Comparison of ENCODE assay signal across 8 mouse cellular contexts in the genomic region with DNA sequence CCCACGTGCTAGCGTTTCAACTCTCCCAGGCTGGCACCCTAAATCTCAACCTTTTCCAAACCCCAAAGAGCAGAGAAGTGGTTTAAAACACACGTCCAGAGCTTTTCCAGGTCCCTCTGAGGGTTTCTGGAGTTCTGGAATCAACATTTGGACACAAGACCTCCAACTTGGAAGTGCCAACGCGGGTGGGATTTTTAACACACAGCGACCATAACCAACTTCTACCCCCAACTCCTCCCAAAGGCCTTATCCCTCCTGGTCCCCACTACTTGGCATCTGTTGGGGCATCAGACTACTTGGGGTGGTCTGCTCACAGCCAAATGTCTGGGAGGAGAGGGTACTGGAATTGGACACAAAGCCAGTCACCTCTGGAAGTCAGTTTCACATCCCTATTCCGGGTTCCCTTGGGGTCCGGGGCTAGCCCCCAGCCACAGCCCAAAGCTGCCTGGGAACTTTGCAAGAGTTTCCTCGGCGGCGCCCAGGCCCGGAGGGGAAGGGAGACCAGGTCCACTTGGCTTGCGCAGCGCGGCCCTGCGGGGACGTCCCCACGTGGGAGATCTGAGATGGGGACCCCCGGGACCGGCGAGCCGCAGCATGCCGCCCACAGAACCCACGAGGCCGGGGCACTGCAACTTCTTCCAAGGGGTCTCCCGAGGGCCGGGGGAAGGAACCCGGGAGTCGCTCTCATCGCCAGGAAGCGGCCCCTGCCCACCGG. TPM values are rescaled to one million over a fixed set of nuclear protein-coding genes. Genes with fewer than 3 reads are reported as not detected.
A peak's percentile ranks its signal among the peaks of the same experiment; 100 is the strongest.
DNase-seq lines count a peak whose midpoint lies in the region; ATAC-seq and TF ChIP-seq lines count a peak whose summit lies in the region.

No protein-coding gene starts in this region.

- no peak for TF ChIP-seq POLR2A in bone marrow, adult 2 months (IDR thresholded peaks at IDR 0.05; ENCODE audit: borderline replicate concordance, control insufficient read depth, low read depth, low read length)

- H3K4me1 ChIP-seq in bone marrow, adult 2 months (ENCODE audit: control insufficient read depth, insufficient read depth, low read length) = peaks cover 3% of the 10 kb centered on the region
- peaks cover 18% of the 10 kb centered on the region for H3K4me1 ChIP-seq in intestine, embryonic 15.5 days (replicated peaks)
- peaks cover 47% of the 10 kb centered on the region for H3K4me1 ChIP-seq in midbrain, embryonic 10.5 days
- H3K4me1 ChIP-seq in stomach, postnatal 0 days (replicated peaks; ENCODE audit: control insufficient read depth, insufficient read depth) = peaks cover 10% of the 10 kb centered on the region

- peak overlapping the region; percentile 97 for H3K9ac ChIP-seq in intestine, embryonic 15.5 days
- peak overlapping the region; percentile 96 for H3K9ac ChIP-seq in stomach, postnatal 0 days (ENCODE audit: low read length)

- H3K27me3 ChIP-seq in intestine, embryonic 15.5 days (replicated peaks) = no peaks in the 10 kb centered on the region
- H3K27me3 ChIP-seq in midbrain, embryonic 10.5 days (ENCODE audit: low read depth, poor library complexity, severe bottlenecking) = no peaks in the 10 kb centered on the region
- H3K27me3 ChIP-seq in stomach, postnatal 0 days (ENCODE audit: control insufficient read depth, insufficient read depth, low read length) = no peaks in the 10 kb centered on the region

- WGBS in bone marrow, adult 2 months = under 1% methylated on average over 32 of the region's 32 CpGs
- 1% methylated on average over 27 of the region's 32 CpGs for WGBS in intestine, embryonic 15.5 days
- WGBS in midbrain, embryonic 10.5 days = under 1% methylated on average over 32 of the region's 32 CpGs
- under 1% methylated on average over 25 of the region's 32 CpGs for WGBS in stomach, postnatal 0 days

- DNase-seq in right cerebral cortex, postnatal 14 days = peak; percentile 35
- no peak for DNase-seq in right cerebral cortex, postnatal 36 days (ENCODE audit: low spot score in 2 of 2)
- DNase-seq in gastrocnemius, adult 2 months = no peak
- peak; percentile 63 for DNase-seq in midbrain, embryonic 10.5 days (ENCODE audit: low spot score)
- peak; percentile 48 for DNase-seq in stomach, postnatal 0 days (ENCODE audit: low spot score)
- no peak for DNase-seq in yolk sac, embryonic 10.5 days (ENCODE audit: low spot score)

- intact Hi-C loops in gastrocnemius, adult 2 months (cut with DNase I) = no loop called here

- H3K4me3 ChIP-seq in bone marrow, adult 2 months (replicated peaks; ENCODE audit: control insufficient read depth, low read depth, low read length) = peak overlapping the region; percentile 66
- H3K4me3 ChIP-seq in gastrocnemius, adult 2 months = peak overlapping the region; percentile 89
- H3K4me3 ChIP-seq in intestine, embryonic 15.5 days (replicated peaks) = peak overlapping the region; percentile 84
- peak overlapping the region; percentile 99 for H3K4me3 ChIP-seq in midbrain, embryonic 10.5 days
- H3K4me3 ChIP-seq in stomach, postnatal 0 days (ENCODE audit: low read depth, low read length) = peak overlapping the region; percentile 89

- no peak for TF ChIP-seq EP300 in stomach, postnatal 0 days (optimal IDR thresholded peaks at IDR 0.05)

- no peak for TF ChIP-seq CTCF in bone marrow, adult 2 months (IDR thresholded peaks at IDR 0.05; ENCODE audit: control insufficient read depth, insufficient read depth, low read length)
- TF ChIP-seq CTCF in gastrocnemius, adult 2 months (IDR thresholded peaks at IDR 0.05) = no peak
- no peak for TF ChIP-seq CTCF in stomach, postnatal 0 days (IDR thresholded peaks at IDR 0.05; ENCODE audit: low read depth)

- peaks cover 14% of the 10 kb centered on the region for H3K36me3 ChIP-seq in intestine, embryonic 15.5 days
- peaks cover 36% of the 10 kb centered on the region for H3K36me3 ChIP-seq in midbrain, embryonic 10.5 days
- H3K36me3 ChIP-seq in stomach, postnatal 0 days (ENCODE audit: control insufficient read depth, insufficient read depth, low read length) = peaks cover 7% of the 10 kb centered on the region

- H3K27ac ChIP-seq in bone marrow, adult 2 months (ENCODE audit: control insufficient read depth, insufficient read depth, low read depth, low read length, poor library complexity) = peak overlapping the region; percentile 91
- H3K27ac ChIP-seq in gastrocnemius, adult 2 months = peak overlapping the region; percentile 86
- peak overlapping the region; percentile 96 for H3K27ac ChIP-seq in intestine, embryonic 15.5 days
- H3K27ac ChIP-seq in midbrain, embryonic 10.5 days (replicated peaks) = peak overlapping the region; percentile 100
- H3K27ac ChIP-seq in stomach, postnatal 0 days (replicated peaks) = peak overlapping the region; percentile 98

- 0 out of 2 replicates have a peak, but pooled peaks have one; percentile 1 for ATAC-seq in intestine, embryonic 15.5 days
- ATAC-seq in stomach, postnatal 0 days (ENCODE audit: low FRiP score, low TSS enrichment) = peak; percentile 11

- no peaks in the 10 kb centered on the region for H3K9me3 ChIP-seq in intestine, embryonic 15.5 days
- no peaks in the 10 kb centered on the region for H3K9me3 ChIP-seq in midbrain, embryonic 10.5 days (replicated peaks)
- no peaks in the 10 kb centered on the region for H3K9me3 ChIP-seq in stomach, postnatal 0 days (ENCODE audit: control insufficient read depth, low read length)

- H3K4me2 ChIP-seq in intestine, embryonic 15.5 days (replicated peaks) = peak overlapping the region; percentile 91
- H3K4me2 ChIP-seq in stomach, postnatal 0 days (replicated peaks; ENCODE audit: low read depth) = peak overlapping the region; percentile 88

RNA-seq across cellular contexts. Expression of a gene that starts 9.7 kb away (rescaled TPM):
- 35.9 and 43.9 TPM in 2 replicates for polyA plus RNA-seq in bone marrow, adult 2 months (2011; ENCODE audit: insufficient read depth, insufficient read length, low replicate concordance, missing spikeins)
- total RNA-seq in gastrocnemius, adult 2 months (2021) = 100 to 1,000 TPM; 140 to 141 TPM
- 69.0 and 118 TPM in 2 replicates for polyA plus RNA-seq in intestine, embryonic 15.5 days (2015; fragmentation: Nextera tagmentation; extraction: Ambion mirVana)
- 61.6 and 64.3 TPM in 2 replicates for polyA plus RNA-seq in midbrain, embryonic 10.5 days (2016; fragmentation: Nextera tagmentation; extraction: Ambion mirVana)
- polyA plus RNA-seq in stomach, postnatal 0 days (2015; fragmentation: Nextera tagmentation; extraction: Ambion mirVana) = 57.6 and 81.6 TPM in 2 replicates

RNA-seq across cellular contexts. Expression of a gene that starts 25.3 kb away (rescaled TPM):
- polyA plus RNA-seq in bone marrow, adult 2 months (2011; ENCODE audit: insufficient read depth, insufficient read length, low replicate concordance, missing spikeins) = 3.1 and 6.3 TPM in 2 replicates
- 1 to 10 TPM; 6.2 to 8.7 TPM for total RNA-seq in gastrocnemius, adult 2 months (2021)
- 13.4 and 15.5 TPM in 2 replicates for polyA plus RNA-seq in intestine, embryonic 15.5 days (2015; fragmentation: Nextera tagmentation; extraction: Ambion mirVana)
- polyA plus RNA-seq in midbrain, embryonic 10.5 days (2016; fragmentation: Nextera tagmentation; extraction: Ambion mirVana) = 27.8 and 30.2 TPM in 2 replicates
- polyA plus RNA-seq in stomach, postnatal 0 days (2015; fragmentation: Nextera tagmentation; extraction: Ambion mirVana) = 6.4 and 6.9 TPM in 2 replicates

RNA-seq across cellular contexts. Expression of a gene that starts 25.4 kb away (rescaled TPM):
- 7.1 and 10.3 TPM in 2 replicates for polyA plus RNA-seq in bone marrow, adult 2 months (2011; ENCODE audit: insufficient read depth, insufficient read length, low replicate concordance, missing spikeins)
- total RNA-seq in gastrocnemius, adult 2 months (2021) = 1 to 10 TPM; 2.7 to 3.4 TPM
- 8.0 and 10.3 TPM in 2 replicates for polyA plus RNA-seq in intestine, embryonic 15.5 days (2015; fragmentation: Nextera tagmentation; extraction: Ambion mirVana)
- 16.2 and 18.5 TPM in 2 replicates for polyA plus RNA-seq in midbrain, embryonic 10.5 days (2016; fragmentation: Nextera tagmentation; extraction: Ambion mirVana)
- 2.2 and 2.9 TPM in 2 replicates for polyA plus RNA-seq in stomach, postnatal 0 days (2015; fragmentation: Nextera tagmentation; extraction: Ambion mirVana)

Comparison
In these comparisons a context has a peak if more than half of its experiments do, and no peak if none do; other contexts are left out.
1. DNase-seq: peak in right cerebral cortex, postnatal 14 days (single experiment), midbrain, embryonic 10.5 days (single experiment) and stomach, postnatal 0 days (single experiment); none in right cerebral cortex, postnatal 36 days (0 of 2), gastrocnemius, adult 2 months (single experiment) and yolk sac, embryonic 10.5 days (single experiment).
2. Peak in every context shown above with its lines, with median percentiles within 50 percentile points of each other: H3K27ac ChIP-seq and H3K4me3 ChIP-seq.